39 mouse cellular contexts compared by ENCODE assay signal in the genomic region with DNA sequence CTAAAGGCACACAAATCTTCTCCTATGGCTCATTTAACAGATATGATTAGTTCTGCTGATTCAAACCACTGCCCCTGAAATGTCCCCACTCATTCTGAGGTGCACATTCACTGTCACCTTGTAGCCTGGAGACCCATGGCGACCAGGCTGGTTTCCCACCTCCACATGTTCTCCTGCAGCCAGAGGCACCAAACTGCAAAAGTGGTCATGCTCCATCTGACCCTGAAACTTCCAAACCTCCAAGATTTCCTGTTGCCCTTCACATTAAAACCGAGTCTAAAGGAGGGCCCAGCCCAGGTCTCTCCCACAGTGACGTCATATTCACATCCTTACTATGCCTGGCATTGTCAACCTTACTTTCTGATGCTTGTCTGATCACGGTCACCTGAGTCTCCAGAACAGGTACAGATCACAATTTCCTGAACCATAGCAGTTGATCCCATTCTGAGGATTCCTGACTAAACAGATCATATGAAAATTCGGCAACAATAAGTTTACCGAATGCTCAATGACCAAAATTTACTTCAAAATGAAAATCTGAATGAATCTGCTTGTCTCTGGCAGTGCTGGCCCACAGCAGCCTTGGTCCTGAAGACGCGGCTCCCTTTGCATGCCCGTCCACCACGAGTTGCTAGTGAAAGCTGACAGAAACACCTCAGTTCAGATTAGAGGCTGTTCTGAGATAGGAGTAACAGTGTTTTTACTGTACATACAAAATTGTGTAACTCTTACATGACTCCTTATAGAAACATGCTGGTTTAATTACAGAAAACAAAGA. TPM values are rescaled to one million over a fixed set of nuclear protein-coding genes. Genes with fewer than 3 reads are reported as not detected.
DNase-seq lines count a peak whose midpoint lies in the region; ATAC-seq and TF ChIP-seq lines count a peak whose summit lies in the region.
"Had no signal": no experiment of that assay in that cellular context is flagged by ENCODE, and none has a peak within 500 bp of the region (broad histone marks: within the 10 kb centered on the region; RNA-seq: fewer than 3 reads in every experiment).

No protein-coding gene starts in this region.

- ATAC-seq in heart, embryonic 15.5 days (replicated peaks; ENCODE audit: insufficient number of reproducible peaks, insufficient read depth, low FRiP score, low read depth): no peak
- no peak for ATAC-seq in liver, embryonic 13.5 days (ENCODE audit: low read depth)
- ATAC-seq: forebrain, postnatal 0 days; inflammation-experienced regulatory T-cells, adult 6 months had no signal

- TF ChIP-seq CTCF in gastrocnemius, adult 2 months (IDR thresholded peaks at IDR 0.05): no peak

- no peak overlapping the region for H3K4me2 ChIP-seq in heart, embryonic 15.5 days
- no peak overlapping the region for H3K4me2 ChIP-seq in liver, embryonic 13.5 days
- H3K4me2 ChIP-seq: embryonic facial prominence, embryonic 12.5 days; hindbrain, embryonic 15.5 days; lung, embryonic 15.5 days; midbrain, embryonic 12.5 days; neural tube, embryonic 13.5 days had no signal

- intact Hi-C loops in gastrocnemius, adult 2 months (cut with DNase I): no loop called here
- intact Hi-C loops in heart, postnatal 25 days (cut with DNase I): no loop called here

- H3K27me3 ChIP-seq in heart, embryonic 15.5 days: no peaks in the 10 kb centered on the region
- 0 out of 2 replicates have a peak, but pooled peaks cover 4% of the 10 kb centered on the region for H3K27me3 ChIP-seq in liver, embryonic 13.5 days
- H3K27me3 ChIP-seq: embryonic facial prominence, embryonic 12.5 days; hindbrain, embryonic 15.5 days; lung, embryonic 15.5 days; neural tube, embryonic 13.5 days had no signal

- no peak for DNase-seq in gastrocnemius, adult 2 months
- DNase-seq in gastrocnemius, adult 18-20 months (ENCODE audit: low spot score): no peak
- DNase-seq in heart, postnatal 25 days (ENCODE audit: low spot score): no peak
- DNase-seq in liver, embryonic 13.5 days: no peak
- DNase-seq in liver: no peak
- peak; percentile 2 for DNase-seq in urinary bladder, postnatal 25 days (ENCODE audit: low spot score)
- no peak for DNase-seq in urinary bladder, adult 18-20 months (ENCODE audit: low spot score in 2 of 2)
- DNase-seq: adrenal gland, adult 8-10 months; cerebellum, adult 8-10 months; cerebellum, postnatal 36 days; forebrain, postnatal 0 days; gastrocnemius, postnatal 36 days; kidney, adult 11 months; right cerebral cortex, postnatal 4 days; thymus, postnatal 4 days had no signal

- peak overlapping the region; percentile 72 for H3K27ac ChIP-seq in gastrocnemius, adult 2 months
- H3K27ac ChIP-seq in heart, embryonic 15.5 days: peak overlapping the region; percentile 44
- peak overlapping the region; percentile 70 for H3K27ac ChIP-seq in liver, embryonic 13.5 days
- H3K27ac ChIP-seq: embryonic facial prominence, embryonic 12.5 days; hindbrain, embryonic 10.5 days; hindbrain, embryonic 15.5 days; kidney, postnatal 0 days; lung, embryonic 15.5 days; midbrain, embryonic 12.5 days; neural tube, embryonic 13.5 days; stomach, postnatal 0 days had no signal

- peaks cover 47% of the 10 kb centered on the region for H3K4me1 ChIP-seq in heart, embryonic 15.5 days (replicated peaks)
- peaks cover 91% of the 10 kb centered on the region for H3K4me1 ChIP-seq in liver, embryonic 13.5 days (replicated peaks)

- peak overlapping the region; percentile 40 for H3K4me3 ChIP-seq in gastrocnemius, adult 2 months
- no peak overlapping the region for H3K4me3 ChIP-seq in heart, embryonic 15.5 days
- no peak overlapping the region for H3K4me3 ChIP-seq in liver, embryonic 13.5 days (replicated peaks)
- H3K4me3 ChIP-seq: embryonic facial prominence, embryonic 12.5 days; erythroblast, embryonic 14.5 days; hindbrain, embryonic 10.5 days; hindbrain, embryonic 15.5 days; lung, embryonic 15.5 days; midbrain, embryonic 12.5 days; neural tube, embryonic 13.5 days had no signal

- H3K9me3 ChIP-seq in heart, embryonic 15.5 days (replicated peaks): no peaks in the 10 kb centered on the region
- H3K9me3 ChIP-seq in liver, embryonic 13.5 days (replicated peaks): no peaks in the 10 kb centered on the region
- H3K9me3 ChIP-seq: embryonic facial prominence, embryonic 12.5 days; G1E; hindbrain, embryonic 10.5 days; hindbrain, embryonic 15.5 days; lung, embryonic 15.5 days; midbrain, embryonic 12.5 days; neural tube, embryonic 13.5 days had no signal

- H3K36me3 ChIP-seq in heart, embryonic 15.5 days: no peaks in the 10 kb centered on the region
- no peaks in the 10 kb centered on the region for H3K36me3 ChIP-seq in liver, embryonic 13.5 days
- H3K36me3 ChIP-seq: hindbrain, embryonic 15.5 days; lung, embryonic 15.5 days; midbrain, embryonic 12.5 days; neural tube, embryonic 13.5 days had no signal

- 66% methylated on average over 10 of the region's 10 CpGs for WGBS in heart, embryonic 15.5 days
- WGBS in liver, embryonic 13.5 days (ENCODE audit: insufficient replicate concordance): 76% methylated on average over 10 of the region's 10 CpGs

- H3K9ac ChIP-seq in heart, embryonic 15.5 days: no peak overlapping the region
- 0 out of 2 replicates have a peak overlapping the region, but pooled peaks have one; percentile 29 for H3K9ac ChIP-seq in liver, embryonic 13.5 days
- H3K9ac ChIP-seq: embryonic facial prominence, embryonic 12.5 days; forebrain, postnatal 0 days; hindbrain, embryonic 15.5 days; lung, embryonic 15.5 days; midbrain, embryonic 12.5 days; neural tube, embryonic 13.5 days had no signal

RNA-seq across cellular contexts. Expression of a gene that starts 1.0 kb away (rescaled TPM):
- total RNA-seq in gastrocnemius, adult 2 months (2021): not detected
- not detected for total RNA-seq in gastrocnemius, adult 18-20 months (2021)
- polyA plus RNA-seq in heart, embryonic 15.5 days (2015; fragmentation: Nextera tagmentation; extraction: Ambion mirVana): not detected in 2 replicates
- total RNA-seq in heart, postnatal 25 days (2021): not detected
- not detected in 2 replicates for polyA plus RNA-seq in liver, embryonic 13.5 days (2015; fragmentation: Nextera tagmentation; extraction: Ambion mirVana)
- total RNA-seq: adrenal gland, adult 8-10 months; adrenal gland, postnatal 4 days; forebrain, postnatal 0 days; G1E; gastrocnemius, postnatal 36 days; layer of hippocampus, adult 18-20 months; layer of hippocampus, postnatal 10 days; left cerebral cortex, adult 18-20 months; left cerebral cortex, postnatal 14 days; liver, adult 2 months; megakaryocyte, adult 5-6 weeks had no signal
- polyA plus RNA-seq: embryonic facial prominence, embryonic 12.5 days; erythroblast, embryonic 14.5 days; forebrain, embryonic 11.5 days; forebrain, postnatal 0 days; G1E; heart, embryonic 16.5 days; hindbrain, embryonic 10.5 days; hindbrain, embryonic 15.5 days; inflammation-experienced regulatory T-cells, adult 6 months; kidney, postnatal 0 days; limb, embryonic 11.5 days; liver, adult 2 months; lung, embryonic 15.5 days; midbrain, embryonic 12.5 days; neural tube, embryonic 13.5 days; spleen, adult 2 months; stomach, postnatal 0 days; thymus, postnatal 0 days had no signal

RNA-seq across cellular contexts. Expression of a gene that starts 5.2 kb away (rescaled TPM):
- total RNA-seq in gastrocnemius, adult 2 months (2021): 10 to 100 TPM; 11.7 to 14.8 TPM
- total RNA-seq in gastrocnemius, adult 18-20 months (2021): 10 to 100 TPM in 1 of 2 experiments, 1 to 10 TPM in 1; 8.9 to 14.9 TPM
- polyA plus RNA-seq in heart, embryonic 15.5 days (2015; fragmentation: Nextera tagmentation; extraction: Ambion mirVana): 10.0 and 11.4 TPM in 2 replicates
- total RNA-seq in heart, postnatal 25 days (2021): 10 to 100 TPM; 32.5 to 43.1 TPM
- polyA plus RNA-seq in liver, embryonic 13.5 days (2015; fragmentation: Nextera tagmentation; extraction: Ambion mirVana): 2.1 and 2.2 TPM in 2 replicates
- total RNA-seq: megakaryocyte, adult 5-6 weeks had no signal

RNA-seq across cellular contexts. Expression of a gene that starts 27.6 kb away (rescaled TPM):
- total RNA-seq in gastrocnemius, adult 2 months (2021): 1 to 10 TPM; 3.6 to 4.5 TPM
- 1 to 10 TPM; 4.2 to 4.3 TPM for total RNA-seq in gastrocnemius, adult 18-20 months (2021)
- 59.5 and 71.3 TPM in 2 replicates for polyA plus RNA-seq in heart, embryonic 15.5 days (2015; fragmentation: Nextera tagmentation; extraction: Ambion mirVana)
- 10 to 100 TPM; 11.5 to 12.2 TPM for total RNA-seq in heart, postnatal 25 days (2021)
- 124 and 129 TPM in 2 replicates for polyA plus RNA-seq in liver, embryonic 13.5 days (2015; fragmentation: Nextera tagmentation; extraction: Ambion mirVana)

RNA-seq across cellular contexts. Expression of a gene that starts 45.7 kb away (rescaled TPM):
- under 1 TPM; 0.36 to 0.39 TPM for total RNA-seq in gastrocnemius, adult 2 months (2021)
- total RNA-seq in gastrocnemius, adult 18-20 months (2021): under 1 TPM; 0.59 to 0.71 TPM
- 0.43 and 0.61 TPM in 2 replicates for polyA plus RNA-seq in heart, embryonic 15.5 days (2015; fragmentation: Nextera tagmentation; extraction: Ambion mirVana)
- 1 to 10 TPM; 1.6 to 2.2 TPM for total RNA-seq in heart, postnatal 25 days (2021)
- 0.49 and 0.56 TPM in 2 replicates for polyA plus RNA-seq in liver, embryonic 13.5 days (2015; fragmentation: Nextera tagmentation; extraction: Ambion mirVana)
- polyA plus RNA-seq: G1E; inflammation-experienced regulatory T-cells, adult 6 months had no signal

RNA-seq across cellular contexts. Expression of a gene that starts 47.6 kb away (rescaled TPM):
- 10 to 100 TPM; 67.7 to 70.1 TPM for total RNA-seq in gastrocnemius, adult 2 months (2021)
- total RNA-seq in gastrocnemius, adult 18-20 months (2021): 10 to 100 TPM; 67.4 to 72.2 TPM
- 7.5 and 10.7 TPM in 2 replicates for polyA plus RNA-seq in heart, embryonic 15.5 days (2015; fragmentation: Nextera tagmentation; extraction: Ambion mirVana)
- total RNA-seq in heart, postnatal 25 days (2021): 10 to 100 TPM; 76.6 to 80.9 TPM
- 3.5 and 4.5 TPM in 2 replicates for polyA plus RNA-seq in liver, embryonic 13.5 days (2015; fragmentation: Nextera tagmentation; extraction: Ambion mirVana)
